Mouse (Mus musculus) frontal cortex, postnatal 10 days (tissue): Measurements from ENCODE around the gene Xrcc4.
"Not testable (repeated sequence)": the region's sequence is repeated elsewhere in the genome, so short reads cannot be mapped to it uniquely, and the experiment has no call there.

Experiments used
- DNase-seq, 2 experiments: peaks; one replicate each; pipeline ENCODE4 v3.0.0; 2022; ENCODE audit warnings: low spot score in 2 of 2, mixed read lengths in 1 of 2

Gene Xrcc4

GRCm38 (mm10) chr13:89814543-89814942, 274.9 kb downstream of the Xrcc4 start:
- DNase-seq, result no peak

GRCm38 (mm10) chr13:89812169-89812568, 277.2 kb downstream of the Xrcc4 start:
- no peak for DNase-seq

- no peak for DNase-seq
Observed at GRCm38 (mm10) chr13:89809024-89809423, 280.4 kb downstream of the Xrcc4 start.

GRCm38 (mm10) chr13:89801901-89802300, 287.5 kb downstream of the Xrcc4 start:
- no peak for DNase-seq

- no peak for DNase-seq
Observed at GRCm38 (mm10) chr13:89797721-89798120, 291.7 kb downstream of the Xrcc4 start.

- DNase-seq, result no peak
Observed at GRCm38 (mm10) chr13:89791475-89791874, 297.9 kb downstream of the Xrcc4 start.

- no peak for DNase-seq
Observed at GRCm38 (mm10) chr13:89782886-89783285, 306.5 kb downstream of the Xrcc4 start.

GRCm38 (mm10) chr13:89780276-89780675, 309.1 kb downstream of the Xrcc4 start:
- DNase-seq, result no peak

GRCm38 (mm10) chr13:89779208-89779911, 310.0 kb downstream of the Xrcc4 start:
- peak in 1 of 2 experiments; percentile 44 for DNase-seq

GRCm38 (mm10) chr13:89777764-89778163, 311.6 kb downstream of the Xrcc4 start:
- no peak for DNase-seq

- DNase-seq, result no peak
Observed at GRCm38 (mm10) chr13:89777146-89777545, 312.3 kb downstream of the Xrcc4 start.

- DNase-seq, result no peak
Observed at GRCm38 (mm10) chr13:89766551-89766950, 322.9 kb downstream of the Xrcc4 start.

GRCm38 (mm10) chr13:89765966-89766365, 323.4 kb downstream of the Xrcc4 start:
- no peak for DNase-seq

- DNase-seq, result no peak
Observed at GRCm38 (mm10) chr13:89762339-89762738, 327.1 kb downstream of the Xrcc4 start.

- no peak for DNase-seq
Observed at GRCm38 (mm10) chr13:89756347-89756746, 333.1 kb downstream of the Xrcc4 start.

GRCm38 (mm10) chr13:89750562-89750961, 338.8 kb downstream of the Xrcc4 start:
- not testable (repeated sequence) for DNase-seq

GRCm38 (mm10) chr13:89743201-89743600, 346.2 kb downstream of the Xrcc4 start:
- DNase-seq, result no peak

- no peak for DNase-seq
Observed at GRCm38 (mm10) chr13:89742686-89743200, 346.7 kb downstream of the Xrcc4 start.

- peak; percentile 26 to 43 for DNase-seq
Observed at GRCm38 (mm10) chr13:89741766-89742685, 347.4 kb downstream of the Xrcc4 start, which contains the start of gene Vcan. Gene Vcan (minus strand): TSS chr13:89742509.

GRCm38 (mm10) chr13:89741116-89741551, 348.3 kb downstream of the Xrcc4 start:
- DNase-seq, result peak; percentile 23 to 28

GRCm38 (mm10) chr13:89740243-89741115, 348.9 kb downstream of the Xrcc4 start:
- DNase-seq, result peak; percentile 73 to 76
